Mouse (Mus musculus) right cerebral cortex, postnatal 4 days (tissue): ENCODE measurements around the gene Sar1a.

ENCODE experiments used
- DNase-seq: peaks from one replicate; pipeline ENCODE4 v3.0.0-alpha.2; 2022

The Sar1a gene

DNA sequence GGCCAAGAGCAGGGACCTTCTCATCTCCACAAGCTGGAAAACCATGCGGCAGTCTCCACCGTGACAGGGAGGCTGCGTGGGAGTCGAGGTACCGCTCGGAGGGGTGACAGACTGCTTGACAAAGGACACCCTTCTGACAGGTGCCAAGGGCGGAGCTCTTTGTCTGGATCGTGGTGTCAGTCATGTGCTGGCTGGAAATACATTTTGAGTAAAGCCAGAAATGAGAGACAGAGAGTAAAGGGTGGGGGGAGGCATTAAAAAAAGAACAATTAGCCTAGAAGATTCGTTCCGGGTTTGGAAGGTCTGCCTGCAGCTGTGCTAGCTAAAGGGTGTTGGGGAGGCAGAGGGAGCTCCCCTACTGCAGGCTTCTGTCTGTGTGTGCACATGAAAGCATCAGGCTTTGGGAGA, 56.6 kb downstream of the Sar1a start:
- no peak for DNase-seq

DNA sequence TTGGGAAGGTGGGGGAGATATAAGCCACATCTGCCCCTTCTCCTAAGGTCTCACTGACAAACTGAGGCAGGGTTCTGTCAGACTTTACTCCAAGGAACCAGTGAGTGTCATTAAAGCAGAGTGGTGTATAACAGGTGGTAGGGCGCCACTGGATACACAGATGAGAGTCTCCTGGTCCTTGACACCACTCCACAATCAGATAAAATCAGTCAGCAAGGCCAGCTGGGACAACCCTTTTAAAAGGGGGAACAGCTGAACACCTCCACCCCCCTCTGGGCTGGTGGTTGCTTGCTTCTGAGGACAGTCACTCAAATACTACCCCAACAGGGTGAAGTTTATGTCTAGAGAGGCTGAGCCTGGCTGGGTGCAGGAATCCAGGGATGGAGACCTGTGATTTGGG, 57.4 kb downstream of the Sar1a start:
- no peak for DNase-seq

DNA sequence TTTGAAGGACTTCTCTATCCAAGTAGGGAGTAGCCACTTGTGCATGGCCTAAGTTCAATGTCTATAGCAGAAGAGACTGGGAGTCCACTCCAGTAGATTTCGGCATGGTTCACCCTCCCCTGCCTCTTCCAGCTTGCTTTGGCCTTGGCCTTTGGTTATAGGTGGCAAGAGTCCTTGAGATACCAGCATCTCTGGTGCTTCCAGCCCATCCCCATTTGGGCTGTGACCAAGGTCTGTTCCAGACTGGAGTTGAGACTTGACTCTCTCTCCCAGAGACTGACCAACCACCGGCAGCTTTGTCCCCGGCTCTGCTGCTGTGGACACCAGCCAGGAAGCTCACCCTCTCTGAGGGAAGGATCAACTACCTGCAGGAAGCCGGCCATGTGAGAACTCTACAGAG, 58.0 kb downstream of the Sar1a start:
- no peak for DNase-seq

DNA sequence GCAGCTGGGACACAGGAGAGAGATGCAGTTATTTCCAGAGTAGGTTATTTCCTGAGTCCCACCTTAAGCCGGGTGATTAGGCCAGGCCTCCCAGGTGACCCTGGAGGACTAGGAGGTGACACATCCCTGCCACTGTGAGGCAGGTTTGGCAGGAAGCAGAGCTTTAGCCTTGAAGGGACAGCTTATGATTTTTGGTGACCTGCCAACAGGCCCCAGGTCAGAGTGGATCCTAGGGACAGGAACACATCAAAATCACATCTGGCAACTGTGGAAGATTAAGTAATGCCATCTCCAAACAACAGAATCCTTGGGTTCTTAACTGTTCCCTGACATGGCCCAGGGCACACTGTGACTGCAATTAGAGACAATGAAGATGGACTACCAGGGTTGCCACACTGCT, 61.2 kb downstream of the Sar1a start:
- DNase-seq: no peak

DNA sequence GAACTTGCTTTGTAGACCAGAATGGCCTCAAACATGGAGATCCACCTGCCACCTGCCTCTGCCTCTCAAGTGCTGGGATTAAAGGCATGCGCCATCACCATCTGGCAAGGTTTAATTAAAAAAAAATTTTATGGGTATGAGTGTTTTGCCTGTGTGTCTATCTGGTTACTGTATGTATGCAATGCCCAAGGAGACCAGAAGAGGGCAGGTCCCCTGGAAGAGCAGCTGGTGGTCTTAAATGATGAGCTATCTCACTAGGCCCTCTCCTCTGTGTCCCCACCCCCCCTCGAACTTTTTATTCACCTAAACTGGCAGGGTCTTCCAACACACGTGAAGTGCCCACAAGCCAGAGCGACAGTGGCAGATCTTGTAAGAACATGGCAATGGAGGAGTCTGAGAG, 61.8 kb downstream of the Sar1a start:
- DNase-seq: no peak

DNA sequence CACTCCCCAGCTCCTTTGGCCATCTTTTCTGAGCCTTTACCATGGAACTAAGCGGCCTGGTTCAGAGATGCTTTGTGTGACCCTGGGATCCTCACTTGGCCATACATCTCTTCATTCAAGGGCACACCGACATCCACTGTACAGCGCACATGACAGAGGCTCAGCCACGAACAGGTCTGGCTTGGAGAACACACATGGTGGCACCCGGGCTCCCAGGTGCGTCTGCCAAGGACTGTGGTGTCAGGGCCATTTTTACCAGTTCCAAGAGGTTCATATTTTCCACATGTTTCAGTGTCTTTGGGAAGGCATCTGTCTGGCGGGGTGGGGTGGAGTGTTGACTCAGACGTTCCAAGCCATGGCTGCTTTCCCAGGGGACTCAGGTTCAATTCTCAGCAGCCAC, 62.2 kb downstream of the Sar1a start:
- no peak for DNase-seq
